Mouse (Mus musculus) small intestine, adult 2 months (tissue): ENCODE measurements around the gene B4galt4.

Experiments used
- CTCF ChIP-seq: fragments of 200-500 bp; IDR thresholded peaks from 2 replicates; pipeline ENCODE4 v1.5.1; 2012; ENCODE audit warnings: low read depth, mild to moderate bottlenecking, control low read depth, inconsistent platforms, low read length, moderate library complexity, mixed read lengths; ENCODE audit not compliant: insufficient replicate concordance, insufficient read length; ENCODE audit errors: extremely low read depth
- POLR2A ChIP-seq: fragments of 200-500 bp; IDR thresholded peaks from 2 replicates; pipeline ENCODE4 v1.6.1; 2012; ENCODE audit warnings: low read depth, mild to moderate bottlenecking, control low read depth, inconsistent platforms, low read length, moderate library complexity

DNA sequence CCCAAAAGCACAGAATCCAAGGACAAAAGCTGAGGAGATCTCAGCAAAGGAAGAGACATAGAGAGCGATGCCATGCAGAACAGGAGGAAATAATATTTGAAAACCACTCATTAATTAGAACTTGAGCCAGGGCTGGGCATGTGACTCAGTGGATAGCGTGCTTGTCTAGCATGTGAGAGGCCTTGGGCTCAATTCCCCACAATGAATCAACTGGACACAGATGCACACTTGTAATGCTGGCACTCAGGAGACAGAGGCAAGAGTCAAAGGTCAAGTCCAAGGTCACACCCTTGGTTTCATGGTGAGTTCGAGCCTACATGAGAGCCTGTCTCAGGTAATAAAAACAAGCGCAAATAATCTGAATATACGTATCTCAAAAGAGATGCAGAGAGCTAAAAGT is 44.5 kb upstream of the B4galt4 start:
- no peak for TF ChIP-seq CTCF
- no peak for TF ChIP-seq POLR2A
